Mouse (Mus musculus) heart, embryonic 10.5 days (tissue): ENCODE results near the gene Zdhhc21. TPM values are rescaled to one million over a fixed set of nuclear protein-coding genes. Genes with fewer than 3 reads are reported as not detected.

ENCODE experiments used
- DNase-seq: peaks from one replicate; pipeline ENCODE4 v3.0.0-alpha.2; 2017; ENCODE audit warnings: low spot score
- H3K27ac ChIP-seq: fragments of 300-500 bp; sonication (generic); 2 replicates; pipeline ENCODE4 v1.5.1; 2016; ENCODE audit warnings: mild to moderate bottlenecking
- H3K27me3 ChIP-seq: fragments of 300-500 bp; sonication (generic); 2 replicates; pipeline ENCODE4 v1.6.1; 2016; ENCODE audit warnings: mild to moderate bottlenecking; ENCODE audit not compliant: poor library complexity, insufficient read depth, severe bottlenecking
- H3K36me3 ChIP-seq: fragments of 300-500 bp; sonication (generic); 2 replicates; pipeline ENCODE4 v1.6.1; 2016; ENCODE audit warnings: mild to moderate bottlenecking, moderate library complexity
- H3K4me1 ChIP-seq: fragments of 300-500 bp; sonication (generic); 2 replicates; pipeline ENCODE4 v1.6.1; 2016; ENCODE audit warnings: mild to moderate bottlenecking
- H3K4me3 ChIP-seq: fragments of 300-500 bp; sonication (generic); 2 replicates; pipeline ENCODE4 v1.5.1; 2016; ENCODE audit warnings: mild to moderate bottlenecking, moderate library complexity
- H3K9me3 ChIP-seq: fragments of 300-500 bp; sonication (generic); 2 replicates; pipeline ENCODE4 v1.6.1; 2016; ENCODE audit warnings: mild to moderate bottlenecking, moderate library complexity
- WGBS: fragments of 180-500 bp; shearing (Covaris S2); methylation state at CpG from one replicate; pipeline ENCODE4 v1.1.7; 2016; 5-methylcytosine and 5-hydroxymethylcytosine counted together
- polyA plus RNA-seq: library from polyadenylated mRNA; unstranded; fragments of >200 nt; fragmentation: Nextera tagmentation; extraction: Ambion mirVana; gene quantifications from 2 replicates; pipeline ENCODE4 v1.2.1, GENCODE M21; 2016

Zdhhc21 gene
- polyA plus RNA-seq, 1 experiment from 2014 or later = 13.0 TPM

- Histone ChIP-seq H3K4me1 (no peaks in the 10 kb centered on the region), H3K36me3 (no peaks in the 10 kb centered on the region), H3K9me3 (no peaks in the 10 kb centered on the region), H3K4me3 (no peak overlapping the region), H3K27me3 (no peaks in the 10 kb centered on the region), H3K27ac (no peak overlapping the region)
- no peak for DNase-seq
- 84% methylated on average over 6 of the region's 6 CpGs for WGBS
Observed at GRCm38 (mm10) chr4:82879152-82879551, 19.4 kb upstream of the Zdhhc21 start.

DNA sequence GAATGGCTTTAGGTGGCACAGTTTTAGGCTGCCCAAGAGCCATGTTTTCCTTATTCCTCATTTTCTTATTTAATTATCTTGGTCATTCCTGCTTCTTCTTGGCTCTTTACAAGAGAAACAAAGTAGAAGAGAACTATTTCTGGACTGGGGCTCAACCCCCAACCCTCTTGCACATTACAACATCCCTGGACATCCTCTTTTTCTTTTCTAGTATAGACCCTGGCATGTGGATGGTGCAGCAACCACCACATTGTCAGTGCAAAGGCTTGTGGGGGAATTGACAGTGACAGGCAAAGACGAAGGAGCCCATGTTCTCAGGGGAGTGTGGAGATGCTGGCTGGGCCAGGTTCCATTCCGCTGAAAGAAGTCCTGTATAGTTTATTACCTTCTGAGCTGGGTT, 16.9 kb upstream of the Zdhhc21 start:
- no peaks in the 10 kb centered on the region for H3K9me3 ChIP-seq
- no peak for DNase-seq
- no peaks in the 10 kb centered on the region for H3K27me3 ChIP-seq
- no peaks in the 10 kb centered on the region for H3K4me1 ChIP-seq
- no peak overlapping the region for H3K4me3 ChIP-seq
- H3K36me3 ChIP-seq = no peaks in the 10 kb centered on the region
- H3K27ac ChIP-seq = no peak overlapping the region
- 80% methylated on average over 2 of the region's 2 CpGs for WGBS

- no peak overlapping the region for H3K27ac ChIP-seq
- no peaks in the 10 kb centered on the region for H3K36me3 ChIP-seq
- DNase-seq = no peak
- H3K9me3 ChIP-seq = no peaks in the 10 kb centered on the region
- H3K27me3 ChIP-seq = no peaks in the 10 kb centered on the region
- H3K4me3 ChIP-seq = no peak overlapping the region
- WGBS = 64% methylated on average over 4 of the region's 4 CpGs
- H3K4me1 ChIP-seq = no peaks in the 10 kb centered on the region
Observed at GRCm38 (mm10) chr4:82875532-82875931, 15.8 kb upstream of the Zdhhc21 start.

GRCm38 (mm10) chr4:82874791-82875190, 15.0 kb upstream of the Zdhhc21 start:
- Histone ChIP-seq H3K9me3 (no peaks in the 10 kb centered on the region), H3K4me1 (no peaks in the 10 kb centered on the region), H3K4me3 (no peak overlapping the region), H3K27me3 (no peaks in the 10 kb centered on the region), H3K36me3 (no peaks in the 10 kb centered on the region), H3K27ac (no peak overlapping the region)
- no peak for DNase-seq
- 65% methylated on average over 4 of the region's 4 CpGs for WGBS

DNA sequence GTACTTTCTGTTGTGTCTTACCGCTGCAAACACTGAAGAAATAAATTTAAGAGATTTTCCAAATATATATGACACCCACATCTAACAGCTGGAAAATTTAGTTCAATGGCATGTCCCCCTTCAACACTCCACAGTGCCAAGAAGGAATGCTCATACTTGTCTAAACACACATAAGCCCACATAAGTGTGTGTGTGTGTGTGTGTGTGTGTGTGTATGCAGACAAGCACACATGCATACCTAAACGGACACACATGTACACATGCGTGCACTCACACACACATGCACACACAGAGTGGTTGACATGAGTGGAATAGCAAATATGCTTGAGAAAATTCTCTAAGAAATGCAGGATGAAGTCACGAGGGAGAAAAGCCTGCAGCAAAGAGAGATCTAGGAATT, 12.8 kb upstream of the Zdhhc21 start:
- no peaks in the 10 kb centered on the region for H3K9me3 ChIP-seq
- WGBS = 75% methylated on average over 4 of the region's 4 CpGs
- DNase-seq = no peak
- no peaks in the 10 kb centered on the region for H3K4me1 ChIP-seq
- no peak overlapping the region for H3K4me3 ChIP-seq
- H3K27ac ChIP-seq = no peak overlapping the region
- no peaks in the 10 kb centered on the region for H3K27me3 ChIP-seq
- no peaks in the 10 kb centered on the region for H3K36me3 ChIP-seq

GRCm38 (mm10) chr4:82872121-82872520, 12.4 kb upstream of the Zdhhc21 start:
- 43% methylated on average over 6 of the region's 6 CpGs for WGBS
- H3K9me3 ChIP-seq = no peaks in the 10 kb centered on the region
- H3K27ac ChIP-seq = no peak overlapping the region
- no peak for DNase-seq
- H3K4me3 ChIP-seq = no peak overlapping the region
- H3K4me1 ChIP-seq = no peaks in the 10 kb centered on the region
- H3K36me3 ChIP-seq = no peaks in the 10 kb centered on the region
- H3K27me3 ChIP-seq = no peaks in the 10 kb centered on the region

DNA sequence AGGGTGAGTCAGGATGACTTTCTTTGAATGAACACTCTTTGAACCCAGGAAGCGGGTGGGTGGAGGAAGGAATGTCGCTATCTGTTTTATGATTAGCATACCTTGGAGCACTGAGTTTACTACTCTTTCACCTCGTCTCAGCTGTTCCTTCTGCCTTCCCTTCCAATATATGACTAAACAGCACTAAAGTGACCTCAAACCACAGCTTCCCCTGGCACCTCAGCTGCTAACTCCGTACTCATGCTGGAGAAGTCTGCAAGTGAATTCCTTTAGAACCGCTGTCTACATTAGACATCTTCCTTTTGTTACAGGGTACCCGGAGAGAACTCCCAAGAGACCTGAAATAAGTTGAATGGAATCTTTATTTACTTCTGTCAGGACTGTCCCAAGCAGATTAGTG, 11.2 kb upstream of the Zdhhc21 start:
- H3K27me3 ChIP-seq = no peaks in the 10 kb centered on the region
- H3K27ac ChIP-seq = no peak overlapping the region
- H3K4me1 ChIP-seq = no peaks in the 10 kb centered on the region
- no peak for DNase-seq
- no peaks in the 10 kb centered on the region for H3K9me3 ChIP-seq
- H3K4me3 ChIP-seq = no peak overlapping the region
- H3K36me3 ChIP-seq = no peaks in the 10 kb centered on the region
- 71% methylated on average over 6 of the region's 6 CpGs for WGBS

GRCm38 (mm10) chr4:82867731-82868445, 8.1 kb upstream of the Zdhhc21 start:
- WGBS = 81% methylated on average over 5 of the region's 5 CpGs
- no peak for DNase-seq
- Histone ChIP-seq H3K27ac (no peak overlapping the region), H3K36me3 (no peaks in the 10 kb centered on the region), H3K4me1 (no peaks in the 10 kb centered on the region), H3K27me3 (no peaks in the 10 kb centered on the region), H3K4me3 (no peak overlapping the region), H3K9me3 (no peaks in the 10 kb centered on the region)

GRCm38 (mm10) chr4:82867111-82867510, 7.4 kb upstream of the Zdhhc21 start:
- no peak for DNase-seq
- Histone ChIP-seq H3K4me3 (no peak overlapping the region), H3K27ac (no peak overlapping the region), H3K27me3 (no peaks in the 10 kb centered on the region), H3K4me1 (no peaks in the 10 kb centered on the region), H3K36me3 (no peaks in the 10 kb centered on the region), H3K9me3 (no peaks in the 10 kb centered on the region)
- 52% methylated on average over 4 of the region's 4 CpGs for WGBS

GRCm38 (mm10) chr4:82864974-82865699, 5.4 kb upstream of the Zdhhc21 start:
- no peaks in the 10 kb centered on the region for H3K27me3 ChIP-seq
- no peak for DNase-seq
- no peaks in the 10 kb centered on the region for H3K36me3 ChIP-seq
- no peak overlapping the region for H3K27ac ChIP-seq
- H3K4me3 ChIP-seq = no peak overlapping the region
- no peaks in the 10 kb centered on the region for H3K4me1 ChIP-seq
- WGBS = 77% methylated on average over 8 of the region's 8 CpGs
- H3K9me3 ChIP-seq = no peaks in the 10 kb centered on the region

DNA sequence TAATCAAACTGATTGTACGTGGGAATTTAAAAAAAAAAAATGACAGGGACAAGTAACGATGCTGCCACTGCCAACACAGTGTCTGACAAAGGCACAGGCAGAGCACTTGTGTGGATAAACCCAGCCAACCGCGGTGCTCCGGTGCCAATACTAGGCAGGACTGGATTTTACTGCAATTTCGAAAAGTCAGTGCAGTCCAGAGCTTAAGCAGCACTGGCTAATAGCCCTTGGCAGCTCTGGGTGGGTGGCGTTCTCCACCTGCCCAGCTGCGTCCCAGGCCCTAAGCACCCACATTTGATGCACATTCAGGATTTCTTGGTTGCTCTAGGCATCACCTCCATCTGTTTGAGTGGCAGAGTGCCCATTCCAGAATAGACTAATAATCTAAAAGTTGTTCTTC, 3.6 kb upstream of the Zdhhc21 start:
- Histone ChIP-seq H3K36me3 (no peaks in the 10 kb centered on the region), H3K4me1 (peaks cover 8% of the 10 kb centered on the region; the same call in 1 of the 2 replicates), H3K4me3 (no peak overlapping the region), H3K27ac (no peak overlapping the region), H3K27me3 (no peaks in the 10 kb centered on the region), H3K9me3 (no peaks in the 10 kb centered on the region)
- 90% methylated on average over 8 of the region's 8 CpGs for WGBS
- DNase-seq = no peak

- H3K27ac ChIP-seq = no peak overlapping the region
- no peak overlapping the region for H3K4me3 ChIP-seq
- 83% methylated on average over 2 of the region's 2 CpGs for WGBS
- peaks cover 8% of the 10 kb centered on the region; the same call in 1 of the 2 replicates for H3K4me1 ChIP-seq
- DNase-seq = no peak
- H3K36me3 ChIP-seq = no peaks in the 10 kb centered on the region
- H3K9me3 ChIP-seq = no peaks in the 10 kb centered on the region
- no peaks in the 10 kb centered on the region for H3K27me3 ChIP-seq
Observed at GRCm38 (mm10) chr4:82861451-82861850, 1.7 kb upstream of the Zdhhc21 start.

DNA sequence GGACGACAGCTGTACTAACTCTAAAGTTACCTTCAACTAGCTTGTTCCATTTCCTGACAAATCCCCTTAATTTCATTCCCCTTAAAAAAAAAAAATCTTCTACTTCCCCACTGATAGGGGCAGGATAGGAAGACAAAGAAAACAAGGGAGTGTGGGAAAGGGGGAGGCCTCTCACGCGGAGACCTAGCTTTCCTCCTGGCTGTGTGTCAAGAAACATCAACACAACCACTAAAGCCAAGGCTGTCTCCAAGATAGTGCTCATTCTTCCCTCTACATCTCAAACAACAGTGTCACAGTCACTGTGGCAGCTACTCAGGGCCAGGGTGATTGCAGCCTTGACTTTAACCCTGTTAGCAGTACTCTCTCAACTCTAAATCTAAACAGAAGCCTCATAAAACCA, 808 bp upstream of the Zdhhc21 start:
- no peak overlapping the region for H3K4me3 ChIP-seq
- WGBS = 37% methylated on average over 3 of the region's 3 CpGs
- H3K9me3 ChIP-seq = no peaks in the 10 kb centered on the region
- DNase-seq = no peak
- no peaks in the 10 kb centered on the region for H3K36me3 ChIP-seq
- H3K27me3 ChIP-seq = no peaks in the 10 kb centered on the region
- H3K27ac ChIP-seq = no peak overlapping the region
- peaks cover 8% of the 10 kb centered on the region; the same call in 1 of the 2 replicates for H3K4me1 ChIP-seq
